Mouse (Mus musculus): Measurements from ENCODE around the gene Cyp2c23. TPM values are rescaled to one million over a fixed set of nuclear protein-coding genes. Genes with fewer than 3 reads are reported as not detected.

Gene Cyp2c23
- polyA plus RNA-seq, 1 experiment from 2014 or later, result not detected

DNA sequence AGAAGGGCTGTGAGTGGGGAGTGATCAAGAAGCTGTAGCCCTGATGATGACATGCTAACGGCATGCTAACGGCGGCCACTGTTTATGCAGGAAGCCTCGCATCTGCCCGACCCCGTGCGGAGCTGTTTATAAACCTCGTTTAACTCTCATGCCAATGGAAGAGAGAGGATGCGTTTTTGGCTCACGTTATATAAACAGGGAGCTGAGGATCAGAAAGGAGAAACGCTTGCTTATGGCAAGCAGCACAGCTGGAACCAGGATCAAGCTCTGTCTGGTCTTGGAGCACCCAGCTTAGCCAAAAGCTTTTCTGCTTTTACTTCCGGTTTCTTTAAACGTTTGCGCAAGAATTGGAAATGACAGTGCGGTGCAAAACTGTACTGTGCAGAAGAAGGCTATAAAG lies 20.2 kb downstream of the Cyp2c23 start:
- no peaks in the 10 kb centered on the region for H3K36me3 ChIP-seq (ENCODE audit: control insufficient read depth, insufficient read depth, low read length)
- ATAC-seq, result no peak
- H3K27me3 ChIP-seq (replicated peaks; ENCODE audit: control insufficient read depth, insufficient read depth, low read length), result no peaks in the 10 kb centered on the region
- H3K4me3 ChIP-seq (ENCODE audit: low read depth, low read length), result no peak overlapping the region
- 63% methylated on average over 15 of the region's 15 CpGs for WGBS
- no peaks in the 10 kb centered on the region for H3K9me3 ChIP-seq (replicated peaks; ENCODE audit: control insufficient read depth, low read length)
- no peak overlapping the region for H3K27ac ChIP-seq (ENCODE audit: low read depth, low read length)
- H3K4me2 ChIP-seq (ENCODE audit: low read length), result no peak overlapping the region
- H3K4me1 ChIP-seq (ENCODE audit: control insufficient read depth, insufficient read depth, low read length), result no peaks in the 10 kb centered on the region
- DNase-seq (ENCODE audit: low spot score), result no peak
- no peak overlapping the region for H3K9ac ChIP-seq (ENCODE audit: low read length)

DNA sequence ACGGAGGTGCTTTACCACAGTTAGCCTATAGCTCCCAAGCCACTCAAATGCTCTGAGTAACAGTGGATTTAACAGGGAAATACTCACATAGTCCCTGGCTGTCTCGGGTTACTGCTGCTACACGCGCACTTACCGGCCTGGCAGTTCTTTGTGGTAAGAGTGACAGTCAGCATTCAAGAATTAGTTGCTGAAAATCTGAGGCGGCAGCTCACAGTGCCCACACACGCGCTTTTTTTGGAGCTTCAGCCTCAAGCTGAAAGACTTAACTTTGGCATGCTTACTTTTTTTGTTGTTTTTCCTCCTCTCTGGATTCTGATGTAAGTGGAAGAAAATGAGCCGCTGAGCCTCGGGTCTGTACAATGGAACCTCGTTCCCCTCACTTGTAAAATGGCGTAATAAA lies 21.8 kb downstream of the Cyp2c23 start:
- no peaks in the 10 kb centered on the region for H3K4me1 ChIP-seq (ENCODE audit: control insufficient read depth, insufficient read depth, low read length)
- no peaks in the 10 kb centered on the region for H3K9me3 ChIP-seq (replicated peaks; ENCODE audit: control insufficient read depth, low read length)
- H3K4me2 ChIP-seq (ENCODE audit: low read length), result no peak overlapping the region
- no peak for ATAC-seq
- no peaks in the 10 kb centered on the region for H3K36me3 ChIP-seq (ENCODE audit: control insufficient read depth, insufficient read depth, low read length)
- DNase-seq (ENCODE audit: low spot score), result no peak
- no peak overlapping the region for H3K9ac ChIP-seq (ENCODE audit: low read length)
- H3K27me3 ChIP-seq (replicated peaks; ENCODE audit: control insufficient read depth, insufficient read depth, low read length), result no peaks in the 10 kb centered on the region
- no peak overlapping the region for H3K27ac ChIP-seq (ENCODE audit: low read depth, low read length)
- 41% methylated on average over 12 of the region's 12 CpGs for WGBS
- no peak overlapping the region for H3K4me3 ChIP-seq (ENCODE audit: low read depth, low read length)

DNA sequence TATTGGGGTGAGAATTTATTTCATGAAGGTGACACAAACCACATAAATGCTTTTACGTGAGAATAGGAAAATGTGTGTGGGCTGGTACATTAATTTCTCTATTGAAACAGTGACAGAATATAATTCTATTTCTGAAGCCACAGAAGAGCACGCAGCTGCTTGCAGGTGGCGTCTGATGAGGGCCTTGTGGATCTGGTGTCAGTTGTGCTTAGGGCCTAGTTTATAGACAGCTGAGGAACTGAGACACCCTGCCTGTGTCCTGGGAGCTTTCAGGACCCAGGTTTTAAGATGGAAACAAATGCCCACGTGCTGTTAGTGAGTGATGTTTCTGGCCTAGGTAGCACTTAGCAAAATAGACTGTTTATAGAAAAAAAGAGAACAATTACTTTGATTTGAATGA lies 24.0 kb downstream of the Cyp2c23 start:
- ATAC-seq, result no peak
- 76% methylated on average over 4 of the region's 4 CpGs for WGBS
- H3K4me3 ChIP-seq (ENCODE audit: low read depth, low read length), result no peak overlapping the region
- H3K4me2 ChIP-seq (ENCODE audit: low read length), result no peak overlapping the region
- no peaks in the 10 kb centered on the region for H3K27me3 ChIP-seq (replicated peaks; ENCODE audit: control insufficient read depth, insufficient read depth, low read length)
- H3K27ac ChIP-seq (ENCODE audit: low read depth, low read length), result no peak overlapping the region
- no peak overlapping the region for H3K9ac ChIP-seq (ENCODE audit: low read length)
- DNase-seq (ENCODE audit: low spot score), result no peak
- no peaks in the 10 kb centered on the region for H3K4me1 ChIP-seq (ENCODE audit: control insufficient read depth, insufficient read depth, low read length)
- no peaks in the 10 kb centered on the region for H3K36me3 ChIP-seq (ENCODE audit: control insufficient read depth, insufficient read depth, low read length)
- H3K9me3 ChIP-seq (replicated peaks; ENCODE audit: control insufficient read depth, low read length), result no peaks in the 10 kb centered on the region

DNA sequence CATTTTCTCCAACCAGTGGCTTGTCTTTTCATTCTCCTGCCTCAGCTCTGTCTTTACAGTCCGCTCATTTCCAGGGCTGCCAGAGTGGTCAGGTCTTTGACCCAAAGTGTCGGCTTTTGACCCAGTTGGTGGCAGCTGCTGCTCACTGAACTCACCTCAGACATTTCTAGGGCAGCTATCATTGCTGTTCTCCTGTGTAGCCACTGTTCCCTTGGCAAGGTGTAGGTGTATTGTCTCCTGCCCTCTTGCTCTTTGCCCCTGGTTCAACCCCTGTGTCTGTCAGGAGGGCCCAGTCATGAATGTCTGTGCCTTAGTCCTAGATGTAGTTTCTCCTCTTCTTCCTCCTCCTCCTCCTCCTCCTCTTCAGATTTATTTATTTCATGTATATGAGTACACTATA lies 24.7 kb downstream of the Cyp2c23 start:
- Histone ChIP-seq H3K27ac (ENCODE audit: low read depth, low read length) (no peak overlapping the region), H3K27me3 (replicated peaks; ENCODE audit: control insufficient read depth, insufficient read depth, low read length) (no peaks in the 10 kb centered on the region), H3K4me3 (ENCODE audit: low read depth, low read length) (no peak overlapping the region), H3K36me3 (ENCODE audit: control insufficient read depth, insufficient read depth, low read length) (no peaks in the 10 kb centered on the region), H3K4me2 (ENCODE audit: low read length) (no peak overlapping the region), H3K4me1 (ENCODE audit: control insufficient read depth, insufficient read depth, low read length) (no peaks in the 10 kb centered on the region), H3K9me3 (replicated peaks; ENCODE audit: control insufficient read depth, low read length) (no peaks in the 10 kb centered on the region), H3K9ac (ENCODE audit: low read length) (no peak overlapping the region)
- DNase-seq (ENCODE audit: low spot score), result no peak
- 85% methylated on average over 2 of the region's 2 CpGs for WGBS
- ATAC-seq, result no peak

DNA sequence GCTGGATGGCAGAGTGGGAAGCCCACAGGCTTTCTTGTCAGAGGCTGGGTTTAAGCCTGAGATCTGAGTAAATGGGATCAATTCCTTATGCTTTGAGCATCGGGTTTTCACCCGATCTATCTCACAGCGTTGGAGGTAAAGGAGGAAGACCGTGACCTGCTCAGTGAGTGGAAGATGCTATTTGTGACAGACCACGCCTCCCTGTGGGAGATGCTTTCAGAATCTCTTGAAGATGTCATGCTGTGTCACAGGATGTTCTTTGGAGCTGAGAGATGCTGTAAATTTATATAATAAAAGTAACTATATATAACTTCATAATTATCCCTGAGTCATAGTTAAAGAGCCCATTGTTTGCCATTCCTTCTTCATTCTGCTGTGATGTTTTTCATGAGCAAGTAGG lies 28.3 kb downstream of the Cyp2c23 start:
- no peaks in the 10 kb centered on the region for H3K4me1 ChIP-seq (ENCODE audit: control insufficient read depth, insufficient read depth, low read length)
- no peak overlapping the region for H3K4me3 ChIP-seq (ENCODE audit: low read depth, low read length)
- DNase-seq (ENCODE audit: low spot score), result no peak
- H3K27ac ChIP-seq (ENCODE audit: low read depth, low read length), result no peak overlapping the region
- no peaks in the 10 kb centered on the region for H3K36me3 ChIP-seq (ENCODE audit: control insufficient read depth, insufficient read depth, low read length)
- no peak overlapping the region for H3K9ac ChIP-seq (ENCODE audit: low read length)
- H3K4me2 ChIP-seq (ENCODE audit: low read length), result no peak overlapping the region
- ATAC-seq, result no peak
- no peaks in the 10 kb centered on the region for H3K9me3 ChIP-seq (replicated peaks; ENCODE audit: control insufficient read depth, low read length)
- no peaks in the 10 kb centered on the region for H3K27me3 ChIP-seq (replicated peaks; ENCODE audit: control insufficient read depth, insufficient read depth, low read length)
- WGBS, result 84% methylated on average over 5 of the region's 5 CpGs

DNA sequence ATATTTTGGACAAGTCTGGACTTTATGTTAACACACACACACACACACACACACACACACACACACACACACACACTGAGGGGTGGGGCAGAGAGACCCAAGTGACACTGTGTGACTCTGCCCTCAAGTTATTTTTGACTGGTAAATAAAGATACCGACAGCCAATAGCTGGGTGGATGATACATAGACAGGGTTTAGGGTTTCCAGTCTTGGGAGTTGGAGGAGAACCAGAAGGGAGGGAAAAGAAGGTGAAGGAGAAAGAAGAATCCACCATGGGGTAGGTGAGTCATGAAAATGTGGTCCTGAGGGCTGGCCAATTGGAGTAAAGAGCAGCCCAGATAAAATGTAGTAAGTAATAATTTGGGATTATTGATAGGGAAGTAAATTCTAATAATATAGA lies 28.9 kb downstream of the Cyp2c23 start:
- no peak for DNase-seq (ENCODE audit: low spot score)
- H3K4me1 ChIP-seq (ENCODE audit: control insufficient read depth, insufficient read depth, low read length), result no peaks in the 10 kb centered on the region
- H3K27me3 ChIP-seq (replicated peaks; ENCODE audit: control insufficient read depth, insufficient read depth, low read length), result no peaks in the 10 kb centered on the region
- 91% methylated on average over 1 of the region's 1 CpGs for WGBS
- no peaks in the 10 kb centered on the region for H3K36me3 ChIP-seq (ENCODE audit: control insufficient read depth, insufficient read depth, low read length)
- no peak overlapping the region for H3K4me2 ChIP-seq (ENCODE audit: low read length)
- ATAC-seq, result no peak
- no peak overlapping the region for H3K27ac ChIP-seq (ENCODE audit: low read depth, low read length)
- no peak overlapping the region for H3K9ac ChIP-seq (ENCODE audit: low read length)
- H3K4me3 ChIP-seq (ENCODE audit: low read depth, low read length), result no peak overlapping the region
- no peaks in the 10 kb centered on the region for H3K9me3 ChIP-seq (replicated peaks; ENCODE audit: control insufficient read depth, low read length)

DNA sequence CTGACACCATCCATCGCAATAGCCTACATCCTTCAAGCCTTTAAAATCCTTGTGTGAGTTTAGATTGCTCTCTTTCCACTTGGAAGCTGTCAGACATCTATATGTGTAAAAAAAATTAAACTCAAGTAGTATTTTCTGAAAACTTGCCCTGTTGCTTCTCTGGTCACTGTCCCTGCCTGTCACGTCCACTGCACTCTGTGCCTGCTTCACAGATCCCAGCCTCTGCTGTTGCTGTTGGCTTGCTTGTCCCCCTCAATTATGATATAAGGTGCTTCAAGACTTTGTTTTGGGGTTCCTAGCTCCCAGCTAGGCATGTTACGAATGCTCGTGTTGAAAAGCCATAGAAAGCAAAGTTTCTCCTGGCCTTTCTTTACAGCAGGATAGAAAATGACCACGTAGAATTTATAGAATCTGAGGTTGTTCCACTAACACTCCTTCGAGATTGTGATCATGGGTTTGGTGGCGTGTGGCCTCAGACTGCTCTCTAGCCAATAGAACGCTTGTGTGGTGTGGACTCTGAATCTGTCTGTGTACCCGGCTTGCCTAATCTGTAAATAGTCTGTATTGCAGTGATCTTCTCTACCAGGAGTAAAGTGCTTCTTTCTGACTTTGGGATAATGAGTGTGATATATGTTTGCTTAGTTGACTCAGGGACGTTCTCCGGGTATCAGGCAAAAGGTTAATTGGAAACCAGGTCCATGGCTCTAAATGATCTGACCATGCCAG lies 30.0 kb downstream of the Cyp2c23 start:
- WGBS, result 83% methylated on average over 11 of the region's 11 CpGs

DNA sequence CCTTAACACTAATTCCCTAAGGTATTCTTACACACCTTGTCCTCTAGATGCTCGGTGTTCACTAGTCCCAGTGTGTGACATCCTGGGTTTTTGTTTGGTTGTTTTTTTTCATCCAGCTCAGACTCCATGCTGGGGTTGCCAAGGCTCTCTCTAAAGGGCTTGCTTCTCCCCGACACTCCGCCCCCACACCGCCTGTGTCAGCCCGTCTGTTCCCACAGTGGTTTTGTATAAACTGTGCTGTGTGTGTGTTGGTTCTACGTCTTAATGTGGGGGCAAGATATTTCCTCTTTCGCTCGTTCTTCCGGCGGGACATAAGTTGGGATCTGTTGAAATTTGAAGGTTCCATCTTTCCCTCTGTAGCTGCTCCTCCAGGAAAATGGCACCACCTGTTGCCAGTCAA lies 30.9 kb downstream of the Cyp2c23 start:
- DNase-seq (ENCODE audit: low spot score) (no peak), ATAC-seq (no peak)
- Histone ChIP-seq H3K9me3 (replicated peaks; ENCODE audit: control insufficient read depth, low read length) (no peaks in the 10 kb centered on the region), H3K36me3 (ENCODE audit: control insufficient read depth, insufficient read depth, low read length) (no peaks in the 10 kb centered on the region), H3K27ac (ENCODE audit: low read depth, low read length) (no peak overlapping the region), H3K4me1 (ENCODE audit: control insufficient read depth, insufficient read depth, low read length) (no peaks in the 10 kb centered on the region), H3K4me3 (ENCODE audit: low read depth, low read length) (no peak overlapping the region), H3K27me3 (replicated peaks; ENCODE audit: control insufficient read depth, insufficient read depth, low read length) (no peaks in the 10 kb centered on the region), H3K9ac (ENCODE audit: low read length) (no peak overlapping the region), H3K4me2 (ENCODE audit: low read length) (no peak overlapping the region)
- WGBS, result 88% methylated on average over 10 of the region's 10 CpGs

More for the DNA sequence above, 30.0 kb downstream of the Cyp2c23 start:
- H3K4me2 ChIP-seq (ENCODE audit: low read length), result no peak overlapping the region
- DNase-seq (ENCODE audit: low spot score) (no peak), ATAC-seq (no peak)
- no peaks in the 10 kb centered on the region for H3K4me1 ChIP-seq (ENCODE audit: control insufficient read depth, insufficient read depth, low read length)
- no peaks in the 10 kb centered on the region for H3K9me3 ChIP-seq (replicated peaks; ENCODE audit: control insufficient read depth, low read length)
- no peaks in the 10 kb centered on the region for H3K36me3 ChIP-seq (ENCODE audit: control insufficient read depth, insufficient read depth, low read length)
- no peak overlapping the region for H3K27ac ChIP-seq (ENCODE audit: low read depth, low read length)
- no peaks in the 10 kb centered on the region for H3K27me3 ChIP-seq (replicated peaks; ENCODE audit: control insufficient read depth, insufficient read depth, low read length)
- no peak overlapping the region for H3K4me3 ChIP-seq (ENCODE audit: low read depth, low read length)
- H3K9ac ChIP-seq (ENCODE audit: low read length), result no peak overlapping the region

DNA sequence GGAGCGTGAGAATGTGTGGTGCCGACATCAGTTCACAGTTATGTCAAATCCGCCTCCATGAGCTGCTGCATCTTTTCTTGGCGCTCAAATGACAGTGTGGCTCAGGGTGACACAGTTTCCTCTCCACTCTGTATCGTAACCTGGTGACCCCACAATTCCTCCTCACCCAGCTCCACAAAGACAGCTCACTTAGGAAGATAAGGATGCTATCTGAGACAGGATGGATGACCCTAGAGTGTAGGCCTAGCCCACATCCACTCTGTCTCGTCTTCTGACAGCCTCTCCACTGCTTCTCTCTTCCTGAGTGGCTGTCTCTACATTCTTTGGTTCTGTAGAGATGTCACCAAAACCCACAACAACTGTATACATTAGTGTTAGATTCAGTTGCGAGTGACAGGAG lies 33.6 kb downstream of the Cyp2c23 start:
- no peak overlapping the region for H3K4me2 ChIP-seq (ENCODE audit: low read length)

More for the DNA sequence above, 33.6 kb downstream of the Cyp2c23 start:
- DNase-seq (ENCODE audit: low spot score) (no peak), ATAC-seq (no peak)
- H3K27me3 ChIP-seq (replicated peaks; ENCODE audit: control insufficient read depth, insufficient read depth, low read length), result no peaks in the 10 kb centered on the region
- no peaks in the 10 kb centered on the region for H3K4me1 ChIP-seq (ENCODE audit: control insufficient read depth, insufficient read depth, low read length)
- no peak overlapping the region for H3K4me3 ChIP-seq (ENCODE audit: low read depth, low read length)
- no peaks in the 10 kb centered on the region for H3K36me3 ChIP-seq (ENCODE audit: control insufficient read depth, insufficient read depth, low read length)
- WGBS, result 80% methylated on average over 7 of the region's 7 CpGs
- no peaks in the 10 kb centered on the region for H3K9me3 ChIP-seq (replicated peaks; ENCODE audit: control insufficient read depth, low read length)
- no peak overlapping the region for H3K9ac ChIP-seq (ENCODE audit: low read length)
- H3K27ac ChIP-seq (ENCODE audit: low read depth, low read length), result no peak overlapping the region
